Mouse (Mus musculus): ENCODE measurements around the gene Timm10. TPM values are rescaled to one million over a fixed set of nuclear protein-coding genes. Genes with fewer than 3 reads are reported as not detected.

Gene Timm10
- total and polyA plus RNA-seq, 3 experiments = 129 to 193 TPM; not detected in 1

DNA sequence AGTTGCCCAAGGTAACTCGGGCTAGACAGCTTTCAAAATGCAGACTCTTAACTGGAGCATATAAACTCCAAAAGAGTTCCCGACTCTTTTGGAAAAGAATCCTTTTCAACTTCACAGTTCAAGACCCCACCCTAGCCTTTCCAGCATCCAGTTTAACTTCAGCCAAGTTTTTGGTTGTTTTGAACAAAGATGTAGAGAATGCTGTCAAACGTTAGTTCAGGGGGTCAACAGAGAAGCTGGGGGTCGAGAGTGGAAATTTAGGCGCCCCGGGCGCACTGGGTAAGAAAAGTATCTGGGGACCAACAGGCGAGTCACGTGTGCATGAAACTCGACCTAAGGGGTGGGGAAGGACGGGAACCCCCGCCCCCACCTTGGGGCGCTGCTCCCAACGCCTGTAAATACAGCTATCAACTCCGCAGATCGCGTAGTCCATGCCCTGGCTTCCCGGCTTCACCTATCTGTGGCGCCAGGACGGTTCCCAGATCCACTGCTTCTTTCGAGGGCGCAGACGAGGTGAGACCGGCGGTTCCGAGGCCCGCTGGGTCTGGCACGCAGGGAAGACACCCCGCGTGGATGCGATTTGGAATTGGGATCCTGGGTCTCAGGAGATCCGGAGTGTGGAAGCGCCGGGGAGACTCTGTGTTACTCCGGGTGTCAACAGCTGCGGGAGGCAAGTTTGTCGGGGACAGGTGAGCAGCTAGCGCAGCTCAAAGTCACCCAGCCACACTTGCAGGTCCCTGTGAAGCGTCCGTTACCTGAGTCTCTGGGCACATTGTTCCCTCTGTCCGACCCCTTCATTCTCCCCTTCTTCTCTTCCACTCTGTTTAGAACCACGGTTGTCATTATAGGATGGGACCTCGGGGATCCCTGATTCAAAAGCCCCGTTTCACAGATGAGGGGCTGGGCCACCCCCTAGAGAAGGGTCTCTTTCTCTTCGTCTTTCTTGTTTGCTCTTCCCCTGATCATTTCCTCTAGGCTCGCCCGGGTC, 12.5 kb downstream of the Timm10 start:
- TF ChIP-seq ZKSCAN1 (IDR thresholded peaks at IDR 0.05; ENCODE audit: low read depth, low read length) (no peak), ETS1 (IDR thresholded peaks at IDR 0.05; ENCODE audit: low read depth, low read length) (peak; percentile 62), TCF12 (IDR thresholded peaks at IDR 0.05; ENCODE audit: low read depth, low read length) (peak; percentile 62; the same call in 1 of the 2 replicates), CHD1 (IDR thresholded peaks at IDR 0.05; ENCODE audit: low read depth, low read length) (peak; percentile 64; the same call in 1 of the 2 replicates), CHD2 (IDR thresholded peaks at IDR 0.05; ENCODE audit: low read length) (no peak), POLR2A (IDR thresholded peaks at IDR 0.05; ENCODE audit: control insufficient read depth in 1 of 2, insufficient read depth in 1 of 2, low read depth in 1 of 2, low read length in 2 of 2, poor library complexity in 1 of 2) (peak; percentile 47 to 77; a peak in 3 of 4 replicates), MEF2A (IDR thresholded peaks at IDR 0.05; ENCODE audit: extremely low read depth, insufficient replicate concordance, low read depth, low read length, poor library complexity, severe bottlenecking) (0 out of 2 replicates have a peak, but pooled peaks have one; percentile 34), UBTF (IDR thresholded peaks at IDR 0.05; ENCODE audit: borderline replicate concordance, insufficient read depth, low read depth, low read length) (no peak), GATA1 (IDR thresholded peaks at IDR 0.05; ENCODE audit: low read depth, low read length) (peak; percentile 62), POLR2AphosphoS2 (IDR thresholded peaks at IDR 0.05; ENCODE audit: low read length) (peak; percentile 75), MXI1 (IDR thresholded peaks at IDR 0.05; ENCODE audit: low read depth, low read length) (peak; percentile 87), USF1 (IDR thresholded peaks at IDR 0.05; ENCODE audit: low read depth, low read length) (peak; percentile 96), POLR2AphosphoS5 (IDR thresholded peaks at IDR 0.05; ENCODE audit: borderline replicate concordance, low read depth, low read length) (no peak), NELFE (IDR thresholded peaks at IDR 0.05; ENCODE audit: low read depth, low read length) (peak; percentile 78), MAX (IDR thresholded peaks at IDR 0.05; ENCODE audit: low read length) (peak; percentile 92), RCOR1 (IDR thresholded peaks at IDR 0.05; ENCODE audit: low read depth, low read length) (0 out of 2 replicates have a peak, but pooled peaks have one; percentile 38), ZMIZ1 (IDR thresholded peaks at IDR 0.05; ENCODE audit: low read depth, low read length) (peak; percentile 36; the same call in 1 of the 2 replicates), MAZ (IDR thresholded peaks at IDR 0.05; ENCODE audit: low read depth, low read length) (peak; percentile 78; the same call in 1 of the 2 replicates), GABPA (IDR thresholded peaks at IDR 0.05; ENCODE audit: low read depth, low read length) (no peak), JUND (IDR thresholded peaks at IDR 0.05; ENCODE audit: low read depth, low read length) (no peak), BHLHE40 (IDR thresholded peaks at IDR 0.05; ENCODE audit: borderline replicate concordance, low read depth, low read length) (peak; percentile 85), MYC (IDR thresholded peaks at IDR 0.05; ENCODE audit: low read depth, low read length) (no peak), MYB (IDR thresholded peaks at IDR 0.05; ENCODE audit: low read depth, low read length) (no peak), TBP (IDR thresholded peaks at IDR 0.05; ENCODE audit: low read depth, low read length) (peak; percentile 77), HCFC1 (IDR thresholded peaks at IDR 0.05; ENCODE audit: low read depth, low read length) (peak; percentile 55; the same call in 1 of the 2 replicates), USF2 (IDR thresholded peaks at IDR 0.05; ENCODE audit: borderline replicate concordance in 1 of 2, insufficient read depth in 1 of 2, low read depth in 1 of 2, low read length in 2 of 2) (peak; percentile 27 to 84; a peak in 3 of 4 replicates), EP300 (IDR thresholded peaks at IDR 0.05; ENCODE audit: low read depth in 1 of 2, low read length in 2 of 2) (peak in 1 of 2 experiments; percentile 55; a peak in 2 of 4 replicates), E2F4 (IDR thresholded peaks at IDR 0.05; ENCODE audit: borderline replicate concordance, low read depth, low read length) (no peak), SIN3A (IDR thresholded peaks at IDR 0.05; ENCODE audit: low read length) (peak; percentile 93)
- H3K9ac ChIP-seq (ENCODE audit: control insufficient read depth, low read depth, low read length, poor library complexity, severe bottlenecking) = peak overlapping the region; percentile 88
- peak overlapping the region; percentile 78 to 96 for H3K4me3 ChIP-seq (ENCODE audit: control insufficient read depth in 1 of 2, insufficient read depth in 1 of 2, low read depth in 2 of 2, low read length in 2 of 2)
- H3K9me3 ChIP-seq (replicated peaks; ENCODE audit: insufficient read depth, low read length) = no peaks in the 10 kb centered on the region
- peaks cover 44% of the 10 kb centered on the region for H3K79me2 ChIP-seq (ENCODE audit: control insufficient read depth, insufficient read depth, low read length, poor library complexity)
- DNase-seq (ENCODE audit: low read depth, low spot score) = peak; percentile 87
- H3K36me3 ChIP-seq (ENCODE audit: control insufficient read depth in 1 of 2, insufficient read depth in 2 of 2, low read length in 2 of 2) = peaks cover 0 to 23% of the 10 kb centered on the region in 2 experiments; a peak in 3 of 4 replicates
- H3K27ac ChIP-seq (ENCODE audit: control insufficient read depth, low read depth, low read length) = peak overlapping the region; percentile 91
- H3K4me1 ChIP-seq (ENCODE audit: control insufficient read depth in 1 of 2, insufficient read depth in 2 of 2, low read length in 2 of 2) = peaks cover 14 to 21% of the 10 kb centered on the region in 2 experiments
- H3K27me3 ChIP-seq (ENCODE audit: control insufficient read depth in 1 of 2, insufficient read depth in 2 of 2, low read length in 2 of 2) = no peaks in the 10 kb centered on the region
